Mouse (Mus musculus): ENCODE results near the gene Aurkb. TPM values are rescaled to one million over a fixed set of nuclear protein-coding genes. Genes with fewer than 3 reads are reported as not detected.

Gene Aurkb
- polyA plus RNA-seq, 1 experiment from 2014 or later: 153 TPM

DNA sequence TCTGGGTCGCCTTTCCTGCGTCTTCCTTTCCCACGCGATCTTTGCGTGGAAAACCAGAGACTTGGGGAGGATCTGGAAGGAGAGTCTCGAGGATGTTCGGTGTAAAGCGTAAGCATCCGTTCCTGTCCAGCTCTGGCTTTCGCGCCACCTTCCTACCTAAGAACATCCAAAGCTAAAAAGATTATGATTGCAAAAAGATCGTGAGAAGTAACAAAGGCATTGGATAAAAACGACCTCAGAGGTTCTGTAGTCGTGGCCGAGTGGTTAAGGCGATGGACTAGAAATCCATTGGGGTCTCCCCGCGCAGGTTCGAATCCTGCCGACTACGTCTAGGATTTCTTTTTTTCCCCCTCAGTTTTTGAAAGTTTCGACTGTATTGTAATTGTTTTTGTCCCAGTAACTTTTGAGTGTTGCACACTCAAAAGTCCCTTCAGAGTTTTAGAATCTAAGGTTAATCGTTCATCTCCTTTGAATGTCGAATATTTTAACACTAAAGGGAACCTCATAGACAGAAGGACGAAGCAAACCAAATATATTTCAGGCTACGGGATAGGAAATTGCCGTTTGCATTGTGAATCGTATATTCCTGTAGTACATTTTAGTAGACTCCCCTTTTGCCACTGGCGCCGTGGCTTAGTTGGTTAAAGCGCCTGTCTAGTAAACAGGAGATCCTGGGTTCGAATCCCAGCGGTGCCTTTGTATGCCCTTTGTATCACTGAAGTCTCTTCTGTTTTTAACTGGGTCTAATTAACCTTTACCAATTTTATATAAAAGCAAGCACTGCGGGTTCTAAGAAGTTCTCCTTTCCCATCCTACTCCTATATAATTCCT lies 8.0 kb upstream of the Aurkb start:
- Histone ChIP-seq H3K36me3 (peaks cover 30% of the 10 kb centered on the region), H3K4me1 (peaks cover 32% of the 10 kb centered on the region), H3K27me3 (no peaks in the 10 kb centered on the region), H3K27ac (peak overlapping the region; percentile 85), H3K4me3 (peak overlapping the region; percentile 78), H3K9ac (peak overlapping the region; percentile 82), H3K4me2 (peak overlapping the region; percentile 60), H3K9me3 (no peaks in the 10 kb centered on the region)
- ATAC-seq (ENCODE audit: insufficient number of reproducible peaks, insufficient read depth, low FRiP score, low TSS enrichment, low read depth): no peak
- WGBS: under 1% methylated on average over 34 of the region's 34 CpGs

DNA sequence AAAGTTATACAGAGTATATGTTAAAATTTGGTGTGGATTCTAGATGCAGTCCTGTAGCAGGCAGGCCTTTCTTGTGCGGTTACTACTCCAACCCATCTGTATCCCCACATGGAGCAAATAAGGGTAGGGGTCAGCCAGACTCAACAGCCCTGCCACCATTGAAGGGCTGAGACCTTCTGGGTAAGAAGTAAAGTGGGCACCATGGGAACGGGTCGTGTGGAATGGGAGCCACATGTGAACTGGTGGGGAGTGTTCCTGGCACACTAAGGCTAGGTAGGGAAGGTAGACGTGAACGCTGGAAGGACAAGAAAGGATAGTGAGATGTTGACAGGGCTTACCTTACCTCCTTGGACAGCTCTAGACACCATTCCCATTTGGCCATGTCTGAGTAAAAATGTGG lies 7.3 kb upstream of the Aurkb start:
- H3K4me2 ChIP-seq: peak overlapping the region; percentile 65
- peak overlapping the region; percentile 78; the same call in 1 of the 2 replicates for H3K4me3 ChIP-seq
- H3K27me3 ChIP-seq: no peaks in the 10 kb centered on the region
- H3K36me3 ChIP-seq: peaks cover 23% of the 10 kb centered on the region
- no peak for ATAC-seq (ENCODE audit: insufficient number of reproducible peaks, insufficient read depth, low FRiP score, low TSS enrichment, low read depth)
- no peak overlapping the region for H3K9ac ChIP-seq
- WGBS: 68% methylated on average over 5 of the region's 5 CpGs
- H3K9me3 ChIP-seq: no peaks in the 10 kb centered on the region
- 0 out of 2 replicates have a peak overlapping the region, but pooled peaks have one; percentile 13 for H3K27ac ChIP-seq
- H3K4me1 ChIP-seq: peaks cover 32% of the 10 kb centered on the region

DNA sequence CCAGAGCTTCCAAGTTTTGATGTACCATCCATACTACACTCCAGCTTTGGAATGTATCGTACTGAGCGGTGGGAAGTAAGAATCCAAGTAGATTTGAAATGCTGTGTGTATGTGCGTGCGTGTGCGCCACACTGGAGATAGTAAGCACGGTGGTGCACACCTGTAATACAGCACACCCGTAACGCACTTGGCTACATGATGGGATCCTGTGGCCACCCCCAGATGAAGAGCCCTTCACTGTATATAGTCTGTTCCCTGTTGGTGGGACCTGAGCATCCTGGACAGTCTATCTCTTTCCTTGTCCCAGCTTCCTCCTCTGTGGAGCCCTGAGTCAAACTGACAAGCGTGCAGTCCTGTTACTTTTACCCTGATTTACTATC lies 938 bp downstream of the Aurkb start:
- Histone ChIP-seq H3K9ac (peak overlapping the region; percentile 85), H3K36me3 (peaks cover 36% of the 10 kb centered on the region), H3K9me3 (no peaks in the 10 kb centered on the region), H3K4me1 (peaks cover 32% of the 10 kb centered on the region), H3K4me3 (peak overlapping the region; percentile 86), H3K27me3 (no peaks in the 10 kb centered on the region), H3K27ac (no peak overlapping the region), H3K4me2 (peak overlapping the region; percentile 88)
- ATAC-seq (ENCODE audit: insufficient number of reproducible peaks, insufficient read depth, low FRiP score, low TSS enrichment, low read depth): no peak
- 15% methylated on average over 9 of the region's 9 CpGs for WGBS

DNA sequence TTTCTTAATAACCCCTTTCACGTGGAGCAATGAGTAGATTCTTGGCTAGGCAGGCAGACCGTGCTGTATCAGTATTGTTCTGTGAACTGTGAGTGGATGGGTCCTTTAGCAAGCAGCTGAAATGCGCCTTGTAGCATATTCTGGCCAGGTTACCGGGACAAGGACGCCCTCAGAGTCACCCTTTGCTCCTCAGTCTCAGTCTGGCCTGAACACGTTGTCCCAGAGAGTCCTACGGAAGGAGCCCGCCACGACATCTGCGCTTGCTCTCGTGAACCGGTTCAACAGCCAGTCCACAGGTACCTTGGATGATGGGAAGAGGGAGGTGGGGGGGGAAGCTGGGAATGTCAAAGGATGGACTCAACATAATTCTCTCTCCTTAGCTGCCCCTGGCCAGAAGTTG lies 2.1 kb downstream of the Aurkb start:
- no peak overlapping the region for H3K27ac ChIP-seq
- ATAC-seq (ENCODE audit: insufficient number of reproducible peaks, insufficient read depth, low FRiP score, low TSS enrichment, low read depth): no peak
- 87% methylated on average over 12 of the region's 12 CpGs for WGBS
- H3K4me2 ChIP-seq: peak overlapping the region; percentile 88
- H3K9me3 ChIP-seq: no peaks in the 10 kb centered on the region
- peak overlapping the region; percentile 86; the same call in 1 of the 2 replicates for H3K4me3 ChIP-seq
- H3K27me3 ChIP-seq: no peaks in the 10 kb centered on the region
- H3K36me3 ChIP-seq: peaks cover 40% of the 10 kb centered on the region
- peak overlapping the region; percentile 32; the same call in 1 of the 2 replicates for H3K9ac ChIP-seq
- H3K4me1 ChIP-seq: peaks cover 32% of the 10 kb centered on the region

DNA sequence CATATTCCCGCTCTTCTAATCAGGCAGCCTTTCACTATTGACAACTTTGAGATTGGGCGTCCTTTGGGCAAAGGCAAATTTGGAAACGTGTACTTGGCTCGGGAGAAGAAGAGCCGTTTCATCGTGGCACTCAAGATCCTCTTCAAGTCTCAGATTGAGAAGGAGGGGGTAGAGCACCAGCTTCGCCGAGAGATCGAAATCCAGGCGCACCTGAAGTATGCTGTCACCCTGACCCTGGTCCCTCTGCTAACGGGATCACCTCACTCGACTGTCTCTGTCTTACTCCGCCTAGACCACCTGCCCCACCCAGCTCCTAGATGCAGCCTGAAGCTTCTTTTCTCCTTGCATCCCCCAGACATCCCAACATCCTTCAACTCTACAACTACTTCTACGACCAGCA lies 2.7 kb downstream of the Aurkb start:
- Histone ChIP-seq H3K36me3 (peaks cover 43% of the 10 kb centered on the region), H3K9ac (peak overlapping the region; percentile 22; the same call in 1 of the 2 replicates), H3K4me3 (no peak overlapping the region), H3K4me1 (peaks cover 32% of the 10 kb centered on the region), H3K27me3 (no peaks in the 10 kb centered on the region), H3K9me3 (no peaks in the 10 kb centered on the region), H3K27ac (no peak overlapping the region), H3K4me2 (0 out of 2 replicates have a peak overlapping the region, but pooled peaks have one; percentile 88)
- WGBS: 93% methylated on average over 14 of the region's 14 CpGs
- ATAC-seq (ENCODE audit: insufficient number of reproducible peaks, insufficient read depth, low FRiP score, low TSS enrichment, low read depth): no peak

DNA sequence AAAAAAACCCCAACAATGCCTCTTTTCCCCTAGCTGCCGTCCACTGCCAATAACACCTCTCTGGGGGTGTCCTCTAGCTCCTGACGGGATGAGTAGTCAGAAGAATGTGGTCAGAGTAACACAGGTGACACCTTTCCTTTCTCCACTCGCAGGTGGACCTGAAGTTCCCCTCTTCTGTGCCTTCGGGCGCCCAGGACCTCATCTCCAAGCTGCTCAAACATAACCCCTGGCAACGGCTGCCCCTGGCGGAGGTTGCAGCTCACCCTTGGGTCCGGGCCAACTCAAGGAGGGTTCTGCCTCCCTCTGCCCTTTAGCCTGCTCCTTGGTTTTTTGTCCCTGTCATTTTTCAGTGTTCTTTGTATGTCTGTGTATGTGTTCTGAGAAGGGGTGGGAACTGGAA lies 5.3 kb downstream of the Aurkb start:
- no peak overlapping the region for H3K4me3 ChIP-seq
- H3K27ac ChIP-seq: no peak overlapping the region
- peaks cover 56% of the 10 kb centered on the region for H3K36me3 ChIP-seq
- no peaks in the 10 kb centered on the region for H3K27me3 ChIP-seq
- H3K4me2 ChIP-seq: no peak overlapping the region
- H3K4me1 ChIP-seq: peaks cover 32% of the 10 kb centered on the region
- 94% methylated on average over 8 of the region's 8 CpGs for WGBS
- no peaks in the 10 kb centered on the region for H3K9me3 ChIP-seq
- no peak overlapping the region for H3K9ac ChIP-seq
- no peak for ATAC-seq (ENCODE audit: insufficient number of reproducible peaks, insufficient read depth, low FRiP score, low TSS enrichment, low read depth)

DNA sequence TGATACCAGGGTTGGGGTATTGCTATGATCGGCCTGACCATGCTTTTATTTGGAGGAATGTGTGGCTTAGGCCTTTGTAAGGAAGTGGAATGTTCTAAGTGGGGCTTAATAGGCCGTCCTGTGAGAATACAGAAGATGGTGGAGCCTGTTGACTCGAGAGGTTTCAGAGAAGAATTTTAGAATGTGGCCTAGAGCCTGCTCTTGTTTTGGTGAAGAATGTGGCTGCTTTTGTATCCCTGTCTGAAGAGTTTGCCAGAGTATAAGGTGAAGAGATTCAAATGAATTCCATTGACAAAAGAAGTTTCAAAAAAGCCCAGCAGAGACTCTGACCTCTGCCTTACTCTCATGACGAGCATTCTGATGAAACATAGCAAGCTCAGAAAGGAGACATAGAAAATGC lies 6.3 kb downstream of the Aurkb start:
- Histone ChIP-seq H3K4me2 (no peak overlapping the region), H3K36me3 (peaks cover 56% of the 10 kb centered on the region), H3K4me1 (peaks cover 25% of the 10 kb centered on the region), H3K27me3 (no peaks in the 10 kb centered on the region), H3K9ac (no peak overlapping the region), H3K9me3 (no peaks in the 10 kb centered on the region), H3K27ac (no peak overlapping the region), H3K4me3 (no peak overlapping the region)
- ATAC-seq (ENCODE audit: insufficient number of reproducible peaks, insufficient read depth, low FRiP score, low TSS enrichment, low read depth): no peak
- 87% methylated on average over 4 of the region's 4 CpGs for WGBS

DNA sequence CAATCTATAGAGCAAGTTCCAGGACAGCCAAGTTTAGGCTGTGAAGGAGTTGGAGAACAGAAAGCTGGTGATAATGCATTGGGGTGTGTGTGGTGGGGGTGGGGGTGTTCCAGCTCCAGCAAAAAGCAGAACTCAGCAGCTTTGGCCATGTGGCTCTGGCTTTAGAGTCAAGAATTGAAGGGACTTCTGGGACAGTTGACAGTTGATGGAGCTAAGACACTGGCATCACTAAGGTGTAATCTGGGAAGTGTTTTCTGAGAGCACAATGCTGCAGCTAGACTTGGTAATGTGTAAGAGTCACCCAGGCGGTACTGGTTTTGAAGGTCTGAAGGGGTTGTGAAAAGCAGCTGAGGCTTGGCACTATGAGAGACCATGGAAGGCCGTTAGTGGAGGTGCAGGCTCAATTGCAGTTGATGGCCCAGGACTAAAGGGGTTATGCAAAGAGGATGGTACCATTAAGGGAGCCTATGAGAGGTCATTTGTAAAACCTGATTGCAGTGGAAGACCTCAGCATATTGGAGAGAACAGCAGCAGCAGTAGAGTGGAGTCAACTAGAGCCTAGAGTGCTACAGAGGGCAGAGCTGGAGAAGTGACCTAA lies 7.5 kb downstream of the Aurkb start:
- Histone ChIP-seq H3K4me2 (no peak overlapping the region), H3K27me3 (no peaks in the 10 kb centered on the region), H3K9ac (no peak overlapping the region), H3K27ac (no peak overlapping the region), H3K4me3 (no peak overlapping the region), H3K9me3 (no peaks in the 10 kb centered on the region), H3K36me3 (peaks cover 51% of the 10 kb centered on the region), H3K4me1 (peaks cover 15% of the 10 kb centered on the region)
- WGBS: 92% methylated on average over 2 of the region's 2 CpGs
- no peak for ATAC-seq (ENCODE audit: insufficient number of reproducible peaks, insufficient read depth, low FRiP score, low TSS enrichment, low read depth)

DNA sequence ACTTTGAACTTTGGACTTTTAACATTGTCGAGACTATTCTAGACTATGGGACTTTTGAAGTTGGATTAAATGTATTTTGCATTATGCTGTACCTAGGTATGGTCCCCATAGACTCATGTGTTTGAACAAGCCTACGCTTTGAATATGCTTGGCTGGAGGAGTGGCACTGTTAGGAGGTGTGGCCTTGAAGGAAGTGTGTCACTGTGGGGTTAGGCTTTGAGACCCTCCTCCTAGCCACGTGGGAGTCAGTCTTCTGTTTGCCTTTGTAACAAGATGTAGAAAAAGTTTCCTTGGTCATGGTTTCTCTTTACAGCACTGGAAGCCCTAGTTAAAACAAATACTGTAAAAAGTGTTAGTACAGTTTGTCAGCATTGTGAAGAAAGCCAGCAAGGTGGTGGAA lies 8.4 kb downstream of the Aurkb start:
- WGBS: 78% methylated on average over 3 of the region's 3 CpGs
- H3K27ac ChIP-seq: no peak overlapping the region
- no peak for ATAC-seq (ENCODE audit: insufficient number of reproducible peaks, insufficient read depth, low FRiP score, low TSS enrichment, low read depth)
- H3K9ac ChIP-seq: no peak overlapping the region
- peaks cover 15% of the 10 kb centered on the region for H3K4me1 ChIP-seq
- H3K9me3 ChIP-seq: no peaks in the 10 kb centered on the region
- H3K4me2 ChIP-seq: no peak overlapping the region
- H3K36me3 ChIP-seq: peaks cover 42% of the 10 kb centered on the region
- H3K4me3 ChIP-seq: no peak overlapping the region
- H3K27me3 ChIP-seq: no peaks in the 10 kb centered on the region

DNA sequence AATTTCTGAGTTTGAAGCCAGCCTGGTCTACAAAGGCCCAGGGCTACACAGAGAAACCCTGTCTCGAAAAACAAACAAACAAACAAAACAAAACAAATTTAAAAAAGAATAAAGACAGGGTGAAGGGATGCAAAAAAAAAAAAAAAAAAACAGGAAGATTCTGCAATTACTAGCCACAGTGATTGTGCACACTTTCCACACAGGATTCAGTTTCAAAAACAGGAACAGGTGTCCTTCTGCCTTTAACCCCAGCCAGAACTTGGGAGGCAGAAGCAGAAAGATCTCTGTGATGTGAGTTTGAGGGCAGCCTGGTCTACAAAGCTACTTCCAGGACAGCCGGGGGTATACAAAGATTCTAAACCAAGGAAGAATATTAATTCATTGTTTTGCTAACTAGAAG lies 12.8 kb downstream of the Aurkb start:
- Histone ChIP-seq H3K27ac (peak overlapping the region; percentile 87; the same call in 1 of the 2 replicates), H3K27me3 (no peaks in the 10 kb centered on the region), H3K9me3 (no peaks in the 10 kb centered on the region), H3K36me3 (peaks cover 12% of the 10 kb centered on the region), H3K4me3 (peak overlapping the region; percentile 81), H3K4me1 (peaks cover 24% of the 10 kb centered on the region), H3K9ac (peak overlapping the region; percentile 76), H3K4me2 (peak overlapping the region; percentile 84)
- no peak for ATAC-seq (ENCODE audit: insufficient number of reproducible peaks, insufficient read depth, low FRiP score, low TSS enrichment, low read depth)
- WGBS: 69% methylated on average over 2 of the region's 2 CpGs

DNA sequence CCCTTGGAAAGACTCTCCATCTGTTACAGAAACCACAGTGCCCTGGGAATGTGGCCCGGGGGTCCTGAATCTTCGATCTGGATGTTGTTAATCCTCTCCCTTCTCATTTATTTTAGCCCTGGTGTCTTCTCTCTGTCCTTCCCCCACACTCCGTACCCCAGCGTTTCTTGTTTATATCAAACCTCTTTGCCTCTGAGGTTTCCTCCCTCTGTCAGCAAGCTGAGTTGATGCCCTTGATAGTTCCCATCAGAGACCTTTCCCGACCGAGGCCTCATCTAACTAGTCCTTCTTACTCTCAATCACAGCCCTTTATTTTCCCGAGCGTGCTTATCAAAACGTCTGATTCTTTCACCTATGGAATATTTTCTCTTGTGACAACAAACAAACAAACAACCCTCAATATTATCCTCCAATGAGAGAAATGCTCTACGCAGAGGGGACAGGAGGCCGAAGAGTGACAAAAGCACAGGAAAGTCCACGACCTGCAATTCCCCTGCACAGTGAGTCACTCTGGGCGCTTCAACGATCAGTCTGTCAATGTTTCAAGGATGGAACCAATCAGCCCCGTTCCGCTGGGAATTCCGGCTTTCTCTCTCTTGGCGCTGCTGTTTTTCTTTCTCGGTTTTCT lies 13.4 kb downstream of the Aurkb start:
- H3K36me3 ChIP-seq: peaks cover 6% of the 10 kb centered on the region
- under 1% methylated on average over 19 of the region's 19 CpGs for WGBS
- peak overlapping the region; percentile 81 for H3K4me3 ChIP-seq
- peak overlapping the region; percentile 87 for H3K27ac ChIP-seq
- H3K4me1 ChIP-seq: peaks cover 24% of the 10 kb centered on the region
- ATAC-seq (ENCODE audit: insufficient number of reproducible peaks, insufficient read depth, low FRiP score, low TSS enrichment, low read depth): no peak
- H3K4me2 ChIP-seq: peak overlapping the region; percentile 84
- no peaks in the 10 kb centered on the region for H3K27me3 ChIP-seq
- H3K9ac ChIP-seq: peak overlapping the region; percentile 76
- no peaks in the 10 kb centered on the region for H3K9me3 ChIP-seq
